15 mouse cellular contexts compared by ENCODE assay signal in the genomic region with DNA sequence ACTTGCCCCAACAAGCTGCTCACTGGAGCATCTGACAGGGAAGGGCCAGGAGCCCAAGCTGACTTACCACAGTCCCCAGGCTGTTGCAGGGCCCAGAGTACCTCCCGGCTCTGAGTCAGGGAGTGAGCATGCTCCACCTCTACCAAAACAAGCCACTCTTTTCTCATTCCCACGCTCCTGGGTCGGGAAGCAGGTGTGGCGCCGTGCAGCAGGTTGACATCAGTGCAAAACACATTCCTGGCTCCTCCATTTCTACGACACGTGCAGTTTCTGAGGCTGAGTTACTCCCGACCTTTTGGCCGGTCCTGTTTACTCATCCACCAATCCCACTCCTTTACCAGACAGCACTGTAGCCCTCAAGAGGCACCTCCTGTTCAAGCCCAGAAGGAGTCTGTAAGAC. TPM values are rescaled to one million over a fixed set of nuclear protein-coding genes. Genes with fewer than 3 reads are reported as not detected.
DNase-seq lines count a peak whose midpoint lies in the region; ATAC-seq and TF ChIP-seq lines count a peak whose summit lies in the region.
"Had no signal": no experiment of that assay in that cellular context is flagged by ENCODE, and none has a peak within 500 bp of the region (broad histone marks: within the 10 kb centered on the region; RNA-seq: fewer than 3 reads in every experiment).

No protein-coding gene starts in this region.

- no peaks in the 10 kb centered on the region for H3K27me3 ChIP-seq in intestine, embryonic 16.5 days (replicated peaks; ENCODE audit: control insufficient read depth, insufficient read depth, low read length)
- H3K27me3 ChIP-seq in neural tube, embryonic 15.5 days (replicated peaks): no peaks in the 10 kb centered on the region
- no peaks in the 10 kb centered on the region for H3K27me3 ChIP-seq in heart, embryonic 12.5 days (replicated peaks)
- H3K27me3 ChIP-seq: embryonic facial prominence, embryonic 15.5 days; forebrain, embryonic 12.5 days; midbrain, embryonic 15.5 days had no signal

- H3K9ac ChIP-seq in intestine, embryonic 16.5 days (ENCODE audit: low read depth, low read length): no peak overlapping the region
- no peak overlapping the region for H3K9ac ChIP-seq in neural tube, embryonic 15.5 days (replicated peaks)
- no peak overlapping the region for H3K9ac ChIP-seq in heart, embryonic 12.5 days
- H3K9ac ChIP-seq: embryonic facial prominence, embryonic 15.5 days; forebrain, embryonic 12.5 days; lung, embryonic 14.5 days; midbrain, embryonic 15.5 days had no signal

- H3K27ac ChIP-seq in layer of hippocampus, adult 2 months: peak overlapping the region; percentile 75
- H3K27ac ChIP-seq in intestine, embryonic 16.5 days (ENCODE audit: low read length): peak overlapping the region; percentile 11; the same call in 1 of the 2 replicates
- peak overlapping the region; percentile 41 for H3K27ac ChIP-seq in neural tube, embryonic 15.5 days (replicated peaks)
- no peak overlapping the region for H3K27ac ChIP-seq in heart, embryonic 12.5 days (ENCODE audit: poor library complexity, severe bottlenecking)
- H3K27ac ChIP-seq: embryonic facial prominence, embryonic 15.5 days; forebrain, embryonic 12.5 days; midbrain, embryonic 15.5 days had no signal

- WGBS in intestine, embryonic 16.5 days: 48% methylated on average over 9 of the region's 9 CpGs
- WGBS in neural tube, embryonic 15.5 days: 87% methylated on average over 9 of the region's 9 CpGs
- 83% methylated on average over 9 of the region's 9 CpGs for WGBS in heart, embryonic 12.5 days

- H3K4me2 ChIP-seq in intestine, embryonic 16.5 days (ENCODE audit: low read depth, low read length): no peak overlapping the region
- H3K4me2 ChIP-seq in neural tube, embryonic 15.5 days: no peak overlapping the region
- H3K4me2 ChIP-seq in heart, embryonic 12.5 days: no peak overlapping the region
- H3K4me2 ChIP-seq: embryonic facial prominence, embryonic 15.5 days; forebrain, embryonic 12.5 days; lung, embryonic 14.5 days; midbrain, embryonic 15.5 days had no signal

- no peaks in the 10 kb centered on the region for H3K36me3 ChIP-seq in intestine, embryonic 16.5 days (ENCODE audit: control insufficient read depth, insufficient read depth, low read length)
- H3K36me3 ChIP-seq in neural tube, embryonic 15.5 days: no peaks in the 10 kb centered on the region
- no peaks in the 10 kb centered on the region for H3K36me3 ChIP-seq in heart, embryonic 12.5 days
- H3K36me3 ChIP-seq: embryonic facial prominence, embryonic 15.5 days; forebrain, embryonic 12.5 days; midbrain, embryonic 15.5 days had no signal

- DNase-seq in layer of hippocampus, adult 2 months (ENCODE audit: low spot score in 2 of 2): no peak
- DNase-seq in layer of hippocampus, postnatal 10 days (ENCODE audit: low spot score in 2 of 2): no peak
- DNase-seq in kidney, adult 9 months: peak; percentile 81
- DNase-seq in gastrocnemius, postnatal 4 days (ENCODE audit: low spot score in 2 of 2): no peak
- DNase-seq: embryo, embryonic 11 days; gastrocnemius, postnatal 25 days; lung, embryonic 14.5 days; right cerebral cortex, adult 18-20 months; spleen, adult 18-20 months had no signal

- H3K4me1 ChIP-seq in intestine, embryonic 16.5 days (ENCODE audit: control insufficient read depth, insufficient read depth, low read length): peaks cover 25% of the 10 kb centered on the region
- H3K4me1 ChIP-seq in neural tube, embryonic 15.5 days: peaks cover 6% of the 10 kb centered on the region
- H3K4me1 ChIP-seq in heart, embryonic 12.5 days (replicated peaks): peaks cover 18% of the 10 kb centered on the region
- H3K4me1 ChIP-seq: forebrain, embryonic 12.5 days; midbrain, embryonic 15.5 days had no signal

- 0 out of 2 replicates have a peak, but pooled peaks have one; percentile 21 for ATAC-seq in intestine, embryonic 16.5 days
- no peak for ATAC-seq in neural tube, embryonic 15.5 days (ENCODE audit: low FRiP score)
- ATAC-seq in heart, embryonic 12.5 days (ENCODE audit: insufficient number of reproducible peaks, low FRiP score): no peak

- no peak overlapping the region for H3K4me3 ChIP-seq in layer of hippocampus, adult 2 months
- no peak overlapping the region for H3K4me3 ChIP-seq in intestine, embryonic 16.5 days (ENCODE audit: low read length)
- H3K4me3 ChIP-seq in neural tube, embryonic 15.5 days (replicated peaks): no peak overlapping the region
- no peak overlapping the region for H3K4me3 ChIP-seq in heart, embryonic 12.5 days
- H3K4me3 ChIP-seq: embryonic facial prominence, embryonic 15.5 days; forebrain, embryonic 12.5 days; midbrain, embryonic 15.5 days had no signal

- H3K9me3 ChIP-seq in intestine, embryonic 16.5 days (ENCODE audit: control insufficient read depth, low read length): no peaks in the 10 kb centered on the region
- no peaks in the 10 kb centered on the region for H3K9me3 ChIP-seq in neural tube, embryonic 15.5 days (replicated peaks)
- no peaks in the 10 kb centered on the region; the same call in 1 of the 2 replicates for H3K9me3 ChIP-seq in heart, embryonic 12.5 days (replicated peaks)
- H3K9me3 ChIP-seq: embryonic facial prominence, embryonic 15.5 days; forebrain, embryonic 12.5 days; midbrain, embryonic 15.5 days had no signal

- no peak for TF ChIP-seq CTCF in layer of hippocampus, adult 2 months (conservative IDR thresholded peaks at IDR 0.05)

RNA-seq across cellular contexts. Expression of gene Tomm20, which starts 37.7 kb away (rescaled TPM):
- total RNA-seq in layer of hippocampus, adult 2 months (2021): 100 to 1,000 TPM; 209 to 214 TPM
- total RNA-seq in layer of hippocampus, postnatal 10 days (2021): 100 to 1,000 TPM; 186 to 197 TPM
- polyA plus RNA-seq in intestine, embryonic 16.5 days (2015; fragmentation: Nextera tagmentation; extraction: Ambion mirVana): 314 and 329 TPM in 2 replicates
- polyA plus RNA-seq in neural tube, embryonic 15.5 days (2015; fragmentation: Nextera tagmentation; extraction: Ambion mirVana): 225 and 227 TPM in 2 replicates
- 100 to 1,000 TPM; 108 to 118 TPM for total RNA-seq in gastrocnemius, postnatal 4 days (2021)
- polyA plus RNA-seq in heart, embryonic 12.5 days (2016; fragmentation: Nextera tagmentation; extraction: Ambion mirVana): 211 TPM in 2 replicates
